Mouse (Mus musculus) MEL (cell line): ENCODE measurements around the gene Ddb2.

Experiments used
- CHD1 ChIP-seq: IDR thresholded peaks from 2 replicates; pipeline ENCODE4 v1.6.1; 2012; ENCODE audit warnings: low read depth, mild to moderate bottlenecking, inconsistent platforms, low read length, improper control_type of control experiment
- CTCF ChIP-seq, 3 experiments: IDR thresholded peaks in 2 of 3; conservative IDR thresholded peaks in 1 of 3; 2 replicates each; pipeline ENCODE4 v1.5.1; 2011 to 2012; ENCODE audit warnings: low read length in 3 of 3, low read depth in 2 of 3, mild to moderate bottlenecking in 2 of 3, improper control_type of control experiment in 1 of 3, inconsistent platforms in 1 of 3, mixed read lengths in 1 of 3, moderate library complexity in 1 of 3; ENCODE audit not compliant: control insufficient read depth in 1 of 3, insufficient read depth in 1 of 3, poor library complexity in 1 of 3, severe bottlenecking in 1 of 3
- EP300 ChIP-seq, 2 experiments: IDR thresholded peaks; 2 replicates each; pipeline ENCODE4 v1.6.1; 2011; ENCODE audit warnings: improper control_type of control experiment in 2 of 2, low read length in 2 of 2, low read depth in 1 of 2, mild to moderate bottlenecking in 1 of 2
- GABPA ChIP-seq: IDR thresholded peaks from 2 replicates; pipeline ENCODE4 v1.6.1; 2012; ENCODE audit warnings: low read depth, mild to moderate bottlenecking, inconsistent platforms, low read length, improper control_type of control experiment, moderate library complexity
- HCFC1 ChIP-seq: IDR thresholded peaks from 2 replicates; pipeline ENCODE4 v1.6.1; 2012; ENCODE audit warnings: low read depth, mild to moderate bottlenecking, inconsistent platforms, low read length, improper control_type of control experiment, moderate library complexity
- MYB ChIP-seq: IDR thresholded peaks from 2 replicates; pipeline ENCODE4 v1.6.1; 2011; ENCODE audit warnings: mild to moderate bottlenecking, low read depth, low read length, improper control_type of control experiment
- MYC ChIP-seq: IDR thresholded peaks from 2 replicates; pipeline ENCODE4 v1.6.1; 2011; ENCODE audit warnings: low read depth, mild to moderate bottlenecking, low read length, improper control_type of control experiment, moderate library complexity
- POLR2A ChIP-seq, 2 experiments: IDR thresholded peaks; 2 replicates each; pipeline ENCODE4 v1.6.1; 2011 to 2012; ENCODE audit warnings: low read length in 2 of 2, mild to moderate bottlenecking in 2 of 2, control low read depth in 1 of 2, improper control_type of control experiment in 1 of 2, low read depth in 1 of 2, moderate library complexity in 1 of 2; ENCODE audit not compliant: control insufficient read depth in 1 of 2, insufficient read depth in 1 of 2, poor library complexity in 1 of 2
- TBP ChIP-seq: IDR thresholded peaks from 2 replicates; pipeline ENCODE4 v1.8.0; 2011; ENCODE audit warnings: low read depth, low read length, improper control_type of control experiment

GRCm38 (mm10) chr2:91175490-91175889 is 61.3 kb downstream of the Ddb2 start:
- no peak for TF ChIP-seq CTCF (IDR thresholded peaks at IDR 0.05 in 2 of 3, conservative IDR thresholded peaks at IDR 0.05 in 1 of 3; ENCODE audit: control insufficient read depth in 1 of 3, insufficient read depth in 1 of 3, low read depth in 2 of 3, low read length in 3 of 3, poor library complexity in 1 of 3, severe bottlenecking in 1 of 3)
- no peak for TF ChIP-seq MYC
- TF ChIP-seq POLR2A (IDR thresholded peaks at IDR 0.05; ENCODE audit: control insufficient read depth in 1 of 2, insufficient read depth in 1 of 2, low read depth in 1 of 2, low read length in 2 of 2, poor library complexity in 1 of 2) = no peak
- no peak for TF ChIP-seq TBP
- no peak for TF ChIP-seq EP300 (IDR thresholded peaks at IDR 0.05; ENCODE audit: low read depth in 1 of 2, low read length in 2 of 2)
- TF ChIP-seq HCFC1 = no peak
- no peak for TF ChIP-seq MYB
- no peak for TF ChIP-seq CHD1
- no peak for TF ChIP-seq GABPA
